Mouse (Mus musculus) MEL (cell line): ENCODE measurements around the gene Gm20481.

Experiments used
- CHD1 ChIP-seq: IDR thresholded peaks from 2 replicates; pipeline ENCODE4 v1.6.1; 2012; ENCODE audit warnings: low read depth, mild to moderate bottlenecking, inconsistent platforms, low read length, improper control_type of control experiment
- CTCF ChIP-seq, 3 experiments: IDR thresholded peaks in 2 of 3; conservative IDR thresholded peaks in 1 of 3; 2 replicates each; pipeline ENCODE4 v1.5.1; 2011 to 2012; ENCODE audit warnings: low read length in 3 of 3, low read depth in 2 of 3, mild to moderate bottlenecking in 2 of 3, improper control_type of control experiment in 1 of 3, inconsistent platforms in 1 of 3, mixed read lengths in 1 of 3, moderate library complexity in 1 of 3; ENCODE audit not compliant: control insufficient read depth in 1 of 3, insufficient read depth in 1 of 3, poor library complexity in 1 of 3, severe bottlenecking in 1 of 3
- ELF1 ChIP-seq: IDR thresholded peaks from 2 replicates; pipeline ENCODE4 v1.6.1; 2014; ENCODE audit warnings: low read depth, mild to moderate bottlenecking, inconsistent platforms, low read length, improper control_type of control experiment, moderate library complexity
- HCFC1 ChIP-seq: IDR thresholded peaks from 2 replicates; pipeline ENCODE4 v1.6.1; 2012; ENCODE audit warnings: low read depth, mild to moderate bottlenecking, inconsistent platforms, low read length, improper control_type of control experiment, moderate library complexity
- POLR2A ChIP-seq, 2 experiments: IDR thresholded peaks; 2 replicates each; pipeline ENCODE4 v1.6.1; 2011 to 2012; ENCODE audit warnings: low read length in 2 of 2, mild to moderate bottlenecking in 2 of 2, control low read depth in 1 of 2, improper control_type of control experiment in 1 of 2, low read depth in 1 of 2, moderate library complexity in 1 of 2; ENCODE audit not compliant: control insufficient read depth in 1 of 2, insufficient read depth in 1 of 2, poor library complexity in 1 of 2
- RAD21 ChIP-seq: IDR thresholded peaks from 2 replicates; pipeline ENCODE4 v1.6.1; 2011; ENCODE audit warnings: mild to moderate bottlenecking, low read depth, low read length, improper control_type of control experiment
- SMC3 ChIP-seq: IDR thresholded peaks from 2 replicates; pipeline ENCODE4 v1.6.1; 2011; ENCODE audit warnings: low read depth, low read length, improper control_type of control experiment
- TCF12 ChIP-seq: IDR thresholded peaks from 2 replicates; pipeline ENCODE4 v1.6.1; 2014; ENCODE audit warnings: low read depth, mild to moderate bottlenecking, inconsistent platforms, low read length, improper control_type of control experiment, moderate library complexity
- UBTF ChIP-seq: IDR thresholded peaks from 2 replicates; pipeline ENCODE4 v1.6.1; 2012; ENCODE audit warnings: low read depth, mild to moderate bottlenecking, inconsistent platforms, low read length, improper control_type of control experiment, moderate library complexity, borderline replicate concordance; ENCODE audit not compliant: insufficient read depth

DNA sequence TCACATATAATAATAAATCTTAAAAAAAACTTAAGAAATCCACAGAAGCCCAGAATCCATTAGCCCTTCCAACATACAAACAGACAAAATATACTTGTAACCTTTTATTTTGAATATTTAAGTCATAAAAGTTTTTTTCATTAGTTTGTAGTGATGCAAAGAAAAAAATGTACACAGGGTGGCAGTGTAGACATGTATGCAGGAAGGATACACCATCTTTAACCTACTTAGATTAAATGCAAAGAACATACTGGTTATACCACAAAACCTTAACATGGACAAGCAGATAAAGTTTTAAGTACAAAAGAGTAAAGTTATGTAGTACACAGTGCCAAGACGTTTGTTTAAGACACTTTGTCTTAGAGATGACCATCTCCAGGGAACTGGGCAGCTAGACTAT lies 13.4 kb upstream of the Gm20481 start:
- TF ChIP-seq POLR2A (IDR thresholded peaks at IDR 0.05; ENCODE audit: control insufficient read depth in 1 of 2, insufficient read depth in 1 of 2, low read depth in 1 of 2, low read length in 2 of 2, poor library complexity in 1 of 2) = no peak
- peak in 1 of 3 experiments; percentile 63; a peak in 3 of 6 replicates for TF ChIP-seq CTCF (IDR thresholded peaks at IDR 0.05 in 2 of 3, conservative IDR thresholded peaks at IDR 0.05 in 1 of 3; ENCODE audit: control insufficient read depth in 1 of 3, insufficient read depth in 1 of 3, low read depth in 2 of 3, low read length in 3 of 3, poor library complexity in 1 of 3, severe bottlenecking in 1 of 3)
- TF ChIP-seq CHD1 = no peak
- TF ChIP-seq UBTF = no peak
- TF ChIP-seq ELF1 = no peak
- TF ChIP-seq TCF12 = no peak
- TF ChIP-seq HCFC1 = no peak
- TF ChIP-seq SMC3 = peak; percentile 70
- peak; percentile 74 for TF ChIP-seq RAD21
